Mouse (Mus musculus): ENCODE measurements around the gene Pcgf1.

DNA sequence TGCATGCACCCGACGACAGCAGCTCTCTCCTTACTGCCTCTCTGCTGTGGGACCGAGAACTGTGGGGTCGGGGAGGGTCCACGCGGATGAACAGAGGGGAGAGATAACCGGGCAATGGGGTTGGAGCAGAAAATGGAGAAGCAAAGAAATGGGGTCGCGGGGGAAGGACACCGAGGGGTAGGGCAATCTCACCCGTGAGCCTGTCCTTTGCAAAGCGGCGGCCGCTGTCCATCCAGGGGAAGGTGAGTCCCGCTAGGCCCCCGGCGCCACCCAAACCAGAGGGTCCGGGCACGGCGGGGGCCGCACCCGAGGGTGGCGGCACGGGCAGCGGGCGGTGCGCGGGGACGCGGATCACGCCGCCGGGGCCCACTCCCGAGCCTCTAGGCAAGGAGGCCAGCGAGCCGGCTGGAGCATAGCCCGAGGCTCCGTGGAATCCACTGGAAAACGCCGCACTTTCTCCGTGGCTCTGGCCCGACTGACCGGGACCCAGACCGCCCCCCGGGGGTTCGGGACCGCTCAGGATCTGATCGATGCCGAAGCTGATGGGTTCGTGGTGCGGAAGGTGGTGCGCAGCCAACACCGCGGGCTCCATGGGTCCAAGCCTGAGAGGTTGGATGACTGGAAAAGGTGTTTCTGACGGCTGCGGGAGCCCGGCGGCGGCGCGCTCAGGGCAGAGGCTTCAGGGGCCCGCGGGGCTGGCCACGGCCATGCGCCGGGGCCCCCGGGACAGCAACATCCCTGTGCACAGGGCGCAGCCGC is 8.0 kb upstream of the Pcgf1 start:
- TF ChIP-seq CTCF (IDR thresholded peaks at IDR 0.05; ENCODE audit: control insufficient read depth, insufficient read depth, insufficient read length): no peak
- TF ChIP-seq MAX (IDR thresholded peaks at IDR 0.05): no peak
- TF ChIP-seq MYOD1 (IDR thresholded peaks at IDR 0.05; ENCODE audit: control insufficient read depth, insufficient read length, low read depth): no peak
